Mouse (Mus musculus) MEL (cell line): Measurements from ENCODE around the gene Lap3. TPM values are rescaled to one million over a fixed set of nuclear protein-coding genes. Genes with fewer than 3 reads are reported as not detected.

ENCODE experiments used
- DNase-seq: peaks from one replicate; pipeline ENCODE4 v3.0.0; 2011; ENCODE audit warnings: low read depth, low spot score
- H3K27ac ChIP-seq: 2 replicates; pipeline ENCODE4 v1.5.1; 2012; ENCODE audit warnings: low read depth, mild to moderate bottlenecking, control low read depth, low read length, moderate library complexity; ENCODE audit not compliant: control insufficient read depth
- H3K27me3 ChIP-seq, 2 experiments: fragments of 150-350 bp in 1 of 2; sonication (generic) in 1 of 2; 2 replicates each; pipeline ENCODE4 v1.6.1; 2012; ENCODE audit warnings: low read length in 2 of 2, mild to moderate bottlenecking in 2 of 2, improper control_type of control experiment in 1 of 2, moderate library complexity in 1 of 2; ENCODE audit not compliant: insufficient read depth in 2 of 2, control insufficient read depth in 1 of 2
- H3K36me3 ChIP-seq, 2 experiments: 2 replicates each; pipeline ENCODE4 v1.6.1; 2012 to 2014; ENCODE audit warnings: low read length in 2 of 2, improper control_type of control experiment in 1 of 2, inconsistent platforms in 1 of 2, mild to moderate bottlenecking in 1 of 2; ENCODE audit not compliant: insufficient read depth in 2 of 2, control insufficient read depth in 1 of 2
- H3K4me1 ChIP-seq, 2 experiments: fragments of 150-350 bp in 1 of 2; sonication (generic) in 1 of 2; 2 replicates each; pipeline ENCODE4 v1.6.1; 2012; ENCODE audit warnings: low read length in 2 of 2, improper control_type of control experiment in 1 of 2, mild to moderate bottlenecking in 1 of 2; ENCODE audit not compliant: insufficient read depth in 2 of 2, control insufficient read depth in 1 of 2
- H3K4me3 ChIP-seq, 2 experiments: fragments of 150-350 bp in 1 of 2; sonication (generic) in 1 of 2; 2 replicates each; pipeline ENCODE4 v1.5.1; 2012; ENCODE audit warnings: low read depth in 2 of 2, low read length in 2 of 2, mild to moderate bottlenecking in 2 of 2, moderate library complexity in 2 of 2, control low read depth in 1 of 2, improper control_type of control experiment in 1 of 2; ENCODE audit not compliant: control insufficient read depth in 1 of 2, insufficient read depth in 1 of 2
- H3K79me2 ChIP-seq: 2 replicates; pipeline ENCODE4 v1.6.1; 2012; ENCODE audit warnings: mild to moderate bottlenecking, low read length, moderate library complexity; ENCODE audit not compliant: control insufficient read depth, poor library complexity, insufficient read depth
- H3K9ac ChIP-seq: 2 replicates; pipeline ENCODE4 v1.6.1; 2012; ENCODE audit warnings: low read depth, mild to moderate bottlenecking, control low read depth, low read length, moderate library complexity; ENCODE audit not compliant: control insufficient read depth, poor library complexity, severe bottlenecking
- H3K9me3 ChIP-seq: fragments of 150-350 bp; sonication (generic); replicated peaks from 2 replicates; pipeline ENCODE4 v1.6.1; 2012; ENCODE audit warnings: mild to moderate bottlenecking, low read length, improper control_type of control experiment, moderate library complexity; ENCODE audit not compliant: insufficient read depth
- BHLHE40 ChIP-seq: IDR thresholded peaks from 2 replicates; pipeline ENCODE4 v1.6.1; 2012; ENCODE audit warnings: low read depth, mild to moderate bottlenecking, inconsistent platforms, low read length, improper control_type of control experiment, borderline replicate concordance
- CHD1 ChIP-seq: IDR thresholded peaks from 2 replicates; pipeline ENCODE4 v1.6.1; 2012; ENCODE audit warnings: low read depth, mild to moderate bottlenecking, inconsistent platforms, low read length, improper control_type of control experiment
- CTCF ChIP-seq, 3 experiments: IDR thresholded peaks in 2 of 3; conservative IDR thresholded peaks in 1 of 3; 2 replicates each; pipeline ENCODE4 v1.5.1; 2011 to 2012; ENCODE audit warnings: low read length in 3 of 3, low read depth in 2 of 3, mild to moderate bottlenecking in 2 of 3, improper control_type of control experiment in 1 of 3, inconsistent platforms in 1 of 3, mixed read lengths in 1 of 3, moderate library complexity in 1 of 3; ENCODE audit not compliant: control insufficient read depth in 1 of 3, insufficient read depth in 1 of 3, poor library complexity in 1 of 3, severe bottlenecking in 1 of 3
- E2F4 ChIP-seq: IDR thresholded peaks from 2 replicates; pipeline ENCODE4 v1.6.1; 2011; ENCODE audit warnings: low read depth, low read length, improper control_type of control experiment, borderline replicate concordance
- ELF1 ChIP-seq: IDR thresholded peaks from 2 replicates; pipeline ENCODE4 v1.6.1; 2014; ENCODE audit warnings: low read depth, mild to moderate bottlenecking, inconsistent platforms, low read length, improper control_type of control experiment, moderate library complexity
- EP300 ChIP-seq, 2 experiments: IDR thresholded peaks; 2 replicates each; pipeline ENCODE4 v1.6.1; 2011; ENCODE audit warnings: improper control_type of control experiment in 2 of 2, low read length in 2 of 2, low read depth in 1 of 2, mild to moderate bottlenecking in 1 of 2
- ETS1 ChIP-seq: IDR thresholded peaks from 2 replicates; pipeline ENCODE4 v1.6.1; 2012; ENCODE audit warnings: low read depth, mild to moderate bottlenecking, inconsistent platforms, low read length, improper control_type of control experiment, moderate library complexity
- GATA1 ChIP-seq: IDR thresholded peaks from 2 replicates; pipeline ENCODE4 v1.6.1; 2011; ENCODE audit warnings: low read depth, low read length, improper control_type of control experiment
- HCFC1 ChIP-seq: IDR thresholded peaks from 2 replicates; pipeline ENCODE4 v1.6.1; 2012; ENCODE audit warnings: low read depth, mild to moderate bottlenecking, inconsistent platforms, low read length, improper control_type of control experiment, moderate library complexity
- JUND ChIP-seq: IDR thresholded peaks from 2 replicates; pipeline ENCODE4 v1.6.1; 2011; ENCODE audit warnings: low read depth, mild to moderate bottlenecking, improper control_type of control experiment, low read length
- MAFK ChIP-seq: IDR thresholded peaks from 2 replicates; pipeline ENCODE4 v1.6.1; 2011; ENCODE audit warnings: low read depth, mild to moderate bottlenecking, low read length, improper control_type of control experiment, borderline replicate concordance
- MAZ ChIP-seq: IDR thresholded peaks from 2 replicates; pipeline ENCODE4 v1.6.1; 2012; ENCODE audit warnings: low read depth, mild to moderate bottlenecking, inconsistent platforms, low read length, improper control_type of control experiment
- MEF2A ChIP-seq: IDR thresholded peaks from 2 replicates; pipeline ENCODE4 v1.6.1; 2014; ENCODE audit warnings: low read depth, mild to moderate bottlenecking, inconsistent platforms, low read length, improper control_type of control experiment; ENCODE audit not compliant: poor library complexity, insufficient replicate concordance, severe bottlenecking; ENCODE audit errors: extremely low read depth
- MYB ChIP-seq: IDR thresholded peaks from 2 replicates; pipeline ENCODE4 v1.6.1; 2011; ENCODE audit warnings: mild to moderate bottlenecking, low read depth, low read length, improper control_type of control experiment
- NELFE ChIP-seq: IDR thresholded peaks from 2 replicates; pipeline ENCODE4 v1.6.1; 2011; ENCODE audit warnings: low read depth, low read length, improper control_type of control experiment
- NRF1 ChIP-seq: IDR thresholded peaks from 2 replicates; pipeline ENCODE4 v1.6.1; 2014; ENCODE audit warnings: low read depth, mild to moderate bottlenecking, inconsistent platforms, low read length, improper control_type of control experiment, moderate library complexity; ENCODE audit not compliant: poor library complexity, insufficient read depth, severe bottlenecking
- POLR2A ChIP-seq, 2 experiments: IDR thresholded peaks; 2 replicates each; pipeline ENCODE4 v1.6.1; 2011 to 2012; ENCODE audit warnings: low read length in 2 of 2, mild to moderate bottlenecking in 2 of 2, control low read depth in 1 of 2, improper control_type of control experiment in 1 of 2, low read depth in 1 of 2, moderate library complexity in 1 of 2; ENCODE audit not compliant: control insufficient read depth in 1 of 2, insufficient read depth in 1 of 2, poor library complexity in 1 of 2
- POLR2AphosphoS2 ChIP-seq: IDR thresholded peaks from 2 replicates; pipeline ENCODE4 v1.6.1; 2011; ENCODE audit warnings: low read length, improper control_type of control experiment
- POLR2AphosphoS5 ChIP-seq: IDR thresholded peaks from 2 replicates; pipeline ENCODE4 v1.6.1; 2012; ENCODE audit warnings: low read depth, borderline replicate concordance, mild to moderate bottlenecking, inconsistent platforms, low read length, moderate library complexity, mixed read lengths
- RAD21 ChIP-seq: IDR thresholded peaks from 2 replicates; pipeline ENCODE4 v1.6.1; 2011; ENCODE audit warnings: mild to moderate bottlenecking, low read depth, low read length, improper control_type of control experiment
- USF1 ChIP-seq: IDR thresholded peaks from 2 replicates; pipeline ENCODE4 v1.6.1; 2014; ENCODE audit warnings: low read depth, mild to moderate bottlenecking, inconsistent platforms, low read length, improper control_type of control experiment, moderate library complexity
- USF2 ChIP-seq, 2 experiments: IDR thresholded peaks; 2 replicates each; pipeline ENCODE4 v1.6.1; 2011 to 2012; ENCODE audit warnings: improper control_type of control experiment in 2 of 2, low read length in 2 of 2, borderline replicate concordance in 1 of 2, inconsistent platforms in 1 of 2, low read depth in 1 of 2, mild to moderate bottlenecking in 1 of 2; ENCODE audit not compliant: insufficient read depth in 1 of 2
- ZC3H11A ChIP-seq: IDR thresholded peaks from 2 replicates; pipeline ENCODE4 v1.6.1; 2012; ENCODE audit warnings: low read depth, mild to moderate bottlenecking, inconsistent platforms, low read length, improper control_type of control experiment
- ZMIZ1 ChIP-seq: IDR thresholded peaks from 2 replicates; pipeline ENCODE4 v1.6.1; 2012; ENCODE audit warnings: low read depth, mild to moderate bottlenecking, inconsistent platforms, low read length, improper control_type of control experiment, moderate library complexity
- ZNF384 ChIP-seq: IDR thresholded peaks from 2 replicates; pipeline ENCODE4 v1.6.1; 2012; ENCODE audit warnings: low read depth, mild to moderate bottlenecking, inconsistent platforms, low read length, improper control_type of control experiment
- polyA plus RNA-seq, 2 experiments: library from polyadenylated mRNA; stranded (reverse) in 1 of 2; unstranded in 1 of 2; fragments of >175 nt in 1 of 2; fragments of >200 nt in 1 of 2; gene quantifications; 2 replicates each; pipeline versions ENCODE4 v1.2.1 to v1.2.4; 2012; ENCODE audit warnings: low replicate concordance in 2 of 2, low read depth in 1 of 2; ENCODE audit not compliant: insufficient read length in 2 of 2, insufficient read depth in 1 of 2, missing spikeins in 1 of 2
- total RNA-seq: library from RNA; depleted of rRNA; stranded (reverse); fragments of 300-350 nt; gene quantifications from 2 replicates; pipeline ENCODE4 v1.2.3, GENCODE M21; 2012

The Lap3 gene
- total and polyA plus RNA-seq, 3 experiments = 172 to 213 (median 205) TPM

- Histone ChIP-seq H3K9ac (no peak overlapping the region), H3K9me3 (no peaks in the 10 kb centered on the region), H3K4me1 (no peaks in the 10 kb centered on the region), H3K27ac (no peak overlapping the region), H3K27me3 (peaks cover 3 to 14% of the 10 kb centered on the region in 2 experiments), H3K4me3 (no peak overlapping the region), H3K36me3 (no peaks in the 10 kb centered on the region), H3K79me2 (no peaks in the 10 kb centered on the region)
- no peak for DNase-seq
- TF ChIP-seq EP300 (IDR thresholded peaks at IDR 0.05; ENCODE audit: low read depth in 1 of 2, low read length in 2 of 2) = no peak
- TF ChIP-seq ETS1 = no peak
- TF ChIP-seq MAFK = no peak
- no peak for TF ChIP-seq MYB
- TF ChIP-seq POLR2A (IDR thresholded peaks at IDR 0.05; ENCODE audit: control insufficient read depth in 1 of 2, insufficient read depth in 1 of 2, low read depth in 1 of 2, low read length in 2 of 2, poor library complexity in 1 of 2) = no peak
- TF ChIP-seq ZC3H11A = no peak
- TF ChIP-seq JUND = no peak
- TF ChIP-seq ZNF384 = no peak
- TF ChIP-seq CTCF (IDR thresholded peaks at IDR 0.05 in 2 of 3, conservative IDR thresholded peaks at IDR 0.05 in 1 of 3; ENCODE audit: control insufficient read depth in 1 of 3, insufficient read depth in 1 of 3, low read depth in 2 of 3, low read length in 3 of 3, poor library complexity in 1 of 3, severe bottlenecking in 1 of 3) = no peak
- TF ChIP-seq MEF2A = no peak
- no peak for TF ChIP-seq BHLHE40
- TF ChIP-seq ELF1 = no peak
These were observed 50.2 kb downstream of the Lap3 start for GRCm38 (mm10) chr5:45543374-45543773.

GRCm38 (mm10) chr5:45549586-45549985, 56.4 kb downstream of the Lap3 start:
- TF ChIP-seq CTCF (IDR thresholded peaks at IDR 0.05 in 2 of 3, conservative IDR thresholded peaks at IDR 0.05 in 1 of 3; ENCODE audit: control insufficient read depth in 1 of 3, insufficient read depth in 1 of 3, low read depth in 2 of 3, low read length in 3 of 3, poor library complexity in 1 of 3, severe bottlenecking in 1 of 3) (no peak), USF2 (IDR thresholded peaks at IDR 0.05; ENCODE audit: borderline replicate concordance in 1 of 2, insufficient read depth in 1 of 2, low read depth in 1 of 2, low read length in 2 of 2) (no peak), HCFC1 (no peak), POLR2AphosphoS5 (no peak), EP300 (IDR thresholded peaks at IDR 0.05; ENCODE audit: low read depth in 1 of 2, low read length in 2 of 2) (no peak), E2F4 (no peak), USF1 (no peak), RAD21 (no peak), MAFK (no peak), ETS1 (no peak), POLR2AphosphoS2 (no peak), MYB (no peak), ZNF384 (no peak), GATA1 (no peak), CHD1 (no peak), MAZ (no peak), ZMIZ1 (no peak), NRF1 (no peak), ZC3H11A (no peak), NELFE (no peak)
- H3K27ac ChIP-seq = no peak overlapping the region
- no peaks in the 10 kb centered on the region for H3K79me2 ChIP-seq
- no peaks in the 10 kb centered on the region for H3K36me3 ChIP-seq
- H3K4me3 ChIP-seq = no peak overlapping the region
- H3K4me1 ChIP-seq = no peaks in the 10 kb centered on the region
- H3K27me3 ChIP-seq = peaks cover 0 to 11% of the 10 kb centered on the region in 2 experiments
- no peaks in the 10 kb centered on the region for H3K9me3 ChIP-seq
- DNase-seq = no peak
- H3K9ac ChIP-seq = no peak overlapping the region
